In the genomic region with DNA sequence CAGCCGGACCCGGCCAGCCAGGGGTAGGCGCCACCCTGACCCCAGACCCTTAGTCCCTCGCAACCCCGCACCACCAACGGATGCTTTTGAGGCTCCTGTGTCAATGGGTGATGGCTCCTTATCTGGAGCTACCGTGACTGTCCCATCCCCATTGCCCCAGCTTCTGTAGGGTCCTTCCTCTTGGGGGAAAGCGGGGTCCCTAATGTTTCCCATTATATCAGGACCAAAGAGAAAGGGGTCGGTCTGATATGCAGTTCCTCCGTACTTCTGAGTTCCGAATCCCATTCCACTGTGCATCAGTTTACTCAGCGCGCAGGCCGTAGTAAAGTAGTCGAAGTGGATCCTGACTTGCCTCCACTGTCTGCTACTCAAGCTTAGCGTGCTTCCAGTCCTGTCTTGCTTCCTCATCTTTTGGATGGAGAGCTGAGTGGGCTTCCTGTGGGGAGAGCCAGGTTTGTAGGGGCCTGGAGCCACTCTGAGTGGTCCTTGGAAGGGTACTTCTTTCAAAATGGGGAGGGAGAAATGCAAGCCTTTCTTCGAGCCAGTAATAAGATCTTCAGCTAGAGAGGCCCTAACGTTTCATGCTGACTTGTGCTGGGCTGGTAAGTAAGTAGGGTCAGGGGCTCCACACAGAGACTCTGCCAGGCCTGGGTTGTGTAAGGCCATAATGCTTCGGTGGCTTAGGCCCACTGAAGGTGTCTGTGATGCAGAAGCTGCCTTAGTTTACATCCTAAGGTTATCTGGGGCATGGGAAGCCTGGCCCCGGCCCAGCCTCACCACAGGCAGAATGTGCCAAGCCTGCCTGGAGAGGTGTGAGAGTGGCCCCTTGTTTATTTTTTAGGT, we compare ENCODE assay signal across 8 mouse cellular contexts.
DNase-seq lines count a peak whose midpoint lies in the region; ATAC-seq and TF ChIP-seq lines count a peak whose summit lies in the region.

No protein-coding gene starts in this region.

- H3K4me3 ChIP-seq in liver, adult 2 months (ENCODE audit: insufficient read depth, low read depth, low read length) = peak overlapping the region; percentile 56
- peak overlapping the region; percentile 85 for H3K4me3 ChIP-seq in embryonic facial prominence, embryonic 12.5 days
- peak overlapping the region; percentile 79 for H3K4me3 ChIP-seq in limb, embryonic 10.5 days
- H3K4me3 ChIP-seq in neural tube, embryonic 14.5 days (ENCODE audit: low read depth, low read length) = peak overlapping the region; percentile 44

- peak overlapping the region; percentile 61 for H3K9ac ChIP-seq in liver, adult 2 months (ENCODE audit: low read depth, low read length)
- peak overlapping the region; percentile 86 for H3K9ac ChIP-seq in embryonic facial prominence, embryonic 12.5 days
- H3K9ac ChIP-seq in neural tube, embryonic 14.5 days (replicated peaks; ENCODE audit: low read depth, low read length) = peak overlapping the region; percentile 70

- no peak for TF ChIP-seq CTCF in liver, adult 2 months (IDR thresholded peaks at IDR 0.05; ENCODE audit: low read depth, low read length)

- no peak for ATAC-seq in embryonic facial prominence, embryonic 12.5 days (ENCODE audit: insufficient number of reproducible peaks, insufficient read depth, low FRiP score, low TSS enrichment)
- no peak for ATAC-seq in neural tube, embryonic 14.5 days (ENCODE audit: low read depth)

- WGBS in liver, adult 2 months = 27% methylated on average over 20 of the region's 20 CpGs
- WGBS in embryonic facial prominence, embryonic 12.5 days = 2% methylated on average over 20 of the region's 20 CpGs
- 1% methylated on average over 20 of the region's 20 CpGs for WGBS in limb, embryonic 10.5 days
- WGBS in neural tube, embryonic 14.5 days = 3% methylated on average over 20 of the region's 20 CpGs

- no peaks in the 10 kb centered on the region for H3K36me3 ChIP-seq in liver, adult 2 months (ENCODE audit: control insufficient read depth, insufficient read depth, low read length)
- H3K36me3 ChIP-seq in embryonic facial prominence, embryonic 12.5 days = 0 out of 2 replicates have a peak, but pooled peaks cover 3% of the 10 kb centered on the region
- peaks cover 25% of the 10 kb centered on the region for H3K36me3 ChIP-seq in limb, embryonic 10.5 days
- no peaks in the 10 kb centered on the region for H3K36me3 ChIP-seq in neural tube, embryonic 14.5 days (ENCODE audit: control insufficient read depth, insufficient read depth, low read length)

- H3K4me1 ChIP-seq in liver, adult 2 months (ENCODE audit: control insufficient read depth, insufficient read depth, low read length) = peaks cover 2% of the 10 kb centered on the region; the same call in 1 of the 2 replicates
- H3K4me1 ChIP-seq in embryonic facial prominence, embryonic 12.5 days = peaks cover 83% of the 10 kb centered on the region
- peaks cover 92% of the 10 kb centered on the region for H3K4me1 ChIP-seq in limb, embryonic 10.5 days
- no peaks in the 10 kb centered on the region; the same call in 1 of the 2 replicates for H3K4me1 ChIP-seq in neural tube, embryonic 14.5 days (ENCODE audit: control insufficient read depth, insufficient read depth, low read length)

- no peak for DNase-seq in liver, adult 2 months (ENCODE audit: extremely low read depth, low read depth, low spot score)
- no peak for DNase-seq in liver
- no peak for DNase-seq in limb, embryonic 10.5 days (ENCODE audit: low spot score)
- no peak for DNase-seq in urinary bladder, postnatal 4 days (ENCODE audit: low spot score in 2 of 2)
- no peak for DNase-seq in kidney, adult 11 months
- DNase-seq in lung, adult 18-20 months = no peak

- TF ChIP-seq POLR2A in liver, adult 2 months (IDR thresholded peaks at IDR 0.05; ENCODE audit: extremely low read depth, insufficient read depth, low read length) = no peak

- H3K27me3 ChIP-seq in liver, adult 2 months (ENCODE audit: control insufficient read depth, insufficient read depth, low read length) = no peaks in the 10 kb centered on the region
- no peaks in the 10 kb centered on the region for H3K27me3 ChIP-seq in embryonic facial prominence, embryonic 12.5 days
- H3K27me3 ChIP-seq in limb, embryonic 10.5 days (ENCODE audit: low read depth, poor library complexity, severe bottlenecking) = no peaks in the 10 kb centered on the region
- no peaks in the 10 kb centered on the region for H3K27me3 ChIP-seq in neural tube, embryonic 14.5 days (ENCODE audit: control insufficient read depth, insufficient read depth, low read length)

- peak overlapping the region; percentile 13; the same call in 1 of the 2 replicates for H3K27ac ChIP-seq in liver, adult 2 months (replicated peaks; ENCODE audit: insufficient read depth, low read depth, low read length)
- H3K27ac ChIP-seq in embryonic facial prominence, embryonic 12.5 days = peak overlapping the region; percentile 87
- peak overlapping the region; percentile 96 for H3K27ac ChIP-seq in limb, embryonic 10.5 days
- H3K27ac ChIP-seq in neural tube, embryonic 14.5 days (ENCODE audit: low read depth, low read length) = no peak overlapping the region

- H3K4me2 ChIP-seq in embryonic facial prominence, embryonic 12.5 days (replicated peaks) = peak overlapping the region; percentile 90
- peak overlapping the region; percentile 82 for H3K4me2 ChIP-seq in neural tube, embryonic 14.5 days (ENCODE audit: low read depth, low read length)

- H3K79me2 ChIP-seq in liver, adult 2 months (ENCODE audit: control insufficient read depth, insufficient read depth, low read length) = peaks cover 6% of the 10 kb centered on the region

- no peaks in the 10 kb centered on the region for H3K9me3 ChIP-seq in embryonic facial prominence, embryonic 12.5 days
- H3K9me3 ChIP-seq in limb, embryonic 10.5 days (replicated peaks) = no peaks in the 10 kb centered on the region
- no peaks in the 10 kb centered on the region for H3K9me3 ChIP-seq in neural tube, embryonic 14.5 days (ENCODE audit: control insufficient read depth, low read length)
